Mouse (Mus musculus): ENCODE results near the gene Tmem269.

GRCm38 (mm10) chr4:119194909-119195581 is 23.0 kb downstream of the Tmem269 start, which contains the start of gene Svbp:
- TF ChIP-seq CTCF (IDR thresholded peaks at IDR 0.05; ENCODE audit: low read depth, low read length), result no peak
- TF ChIP-seq GATA1 (IDR thresholded peaks at IDR 0.05; ENCODE audit: borderline replicate concordance, low read length), result no peak
- TF ChIP-seq GATA2 (IDR thresholded peaks at IDR 0.05; ENCODE audit: borderline replicate concordance, low read depth, low read length), result no peak
- no peak for TF ChIP-seq TAL1 (conservative IDR thresholded peaks at IDR 0.05; ENCODE audit: low read depth, low read length)
- TF ChIP-seq POLR2AphosphoS5 (IDR thresholded peaks at IDR 0.05; ENCODE audit: insufficient replicate concordance, low read depth, low read length), result no peak
